Mouse (Mus musculus) urinary bladder, postnatal 4 days (tissue): ENCODE measurements around the gene N4bp1.

ENCODE experiments used
- DNase-seq, 2 experiments: peaks; one replicate each; pipeline ENCODE4 v3.0.0; 2021 to 2022; ENCODE audit warnings: low spot score in 2 of 2

N4bp1 gene

DNA sequence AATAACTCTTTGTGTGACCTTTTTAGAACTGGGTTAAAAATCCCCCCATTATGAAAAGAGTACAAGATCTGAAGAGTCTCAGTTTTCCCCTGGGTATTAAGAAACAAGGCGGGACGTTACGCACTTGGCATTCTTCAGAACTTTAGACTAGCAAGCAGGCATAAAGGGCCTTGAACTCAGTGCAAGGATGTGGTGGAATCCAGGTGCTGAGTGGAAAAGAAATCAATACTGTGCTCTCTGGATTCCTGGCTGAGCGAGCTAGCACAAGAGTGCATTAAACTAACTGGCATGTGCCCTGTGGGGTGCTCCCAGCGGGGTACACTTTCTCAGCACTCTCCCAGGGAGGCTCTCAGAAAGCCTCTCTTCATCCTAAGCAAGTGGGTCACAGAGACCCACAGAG is 122.3 kb downstream of the N4bp1 start:
- DNase-seq = no peak

DNA sequence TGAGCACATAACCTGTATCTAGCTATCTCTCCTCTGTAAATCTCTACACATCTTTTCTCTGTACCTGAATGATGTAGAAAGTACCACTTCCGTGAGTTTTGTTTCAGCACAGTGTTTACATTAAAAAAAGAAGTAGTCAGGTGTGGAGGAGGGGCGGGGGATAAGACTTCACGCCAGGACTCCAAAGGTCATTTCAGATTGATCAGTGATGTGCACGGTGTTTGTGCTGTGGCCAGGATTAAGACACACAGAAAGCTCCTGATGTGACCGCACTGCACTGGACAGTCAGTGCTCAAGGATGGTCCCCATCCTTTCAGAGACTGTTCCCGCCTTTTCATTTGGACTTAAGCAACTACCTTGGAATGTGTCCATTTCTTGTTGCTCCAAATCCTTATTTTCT is 124.3 kb downstream of the N4bp1 start:
- DNase-seq = no peak

DNA sequence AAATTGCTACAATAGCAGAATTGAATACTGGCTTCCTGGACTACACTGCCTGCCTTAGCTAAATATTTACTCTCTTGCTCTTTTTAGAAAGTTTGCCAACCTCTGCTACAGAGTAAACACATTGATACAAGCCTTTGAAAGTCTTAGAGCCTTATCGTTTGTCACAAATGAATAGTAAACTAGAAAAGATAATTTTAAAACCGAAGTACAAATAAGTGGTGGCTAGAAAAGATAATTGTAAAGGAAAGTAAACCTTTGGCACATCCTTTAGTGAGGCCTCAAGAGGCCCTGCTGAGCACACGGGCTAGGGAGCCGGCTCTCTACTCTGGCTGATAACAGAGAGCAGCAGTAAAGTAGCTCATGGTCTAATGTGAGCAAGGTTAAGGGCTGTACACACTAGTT is 126.0 kb downstream of the N4bp1 start:
- no peak for DNase-seq

- DNase-seq = no peak
Observed at GRCm38 (mm10) chr8:86758651-86759050, 126.4 kb downstream of the N4bp1 start.
